In genomic region chr7:81933601-81934266, GRCm38 (mm10) we compare ENCODE assay signal across 8 mouse cellular contexts. TPM values are rescaled to one million over a fixed set of nuclear protein-coding genes. Genes with fewer than 3 reads are reported as not detected.
DNase-seq lines count a peak whose midpoint lies in the region; ATAC-seq and TF ChIP-seq lines count a peak whose summit lies in the region.

No protein-coding gene starts in this region.

- peak overlapping the region; percentile 89 for H3K4me3 ChIP-seq in megakaryocyte, embryonic 14.5 days (replicated peaks)
- H3K4me3 ChIP-seq in intestine, postnatal 0 days (ENCODE audit: low read depth, low read length), result peak overlapping the region; percentile 60
- H3K4me3 ChIP-seq in limb, embryonic 10.5 days, result peak overlapping the region; percentile 88
- H3K4me3 ChIP-seq in midbrain, embryonic 12.5 days, result peak overlapping the region; percentile 97
- peak overlapping the region; percentile 79 for H3K4me3 ChIP-seq in small intestine, adult 2 months (ENCODE audit: low read depth, low read length)

- no peak for ATAC-seq in megakaryocyte, adult 5-6 weeks (ENCODE audit: poor library complexity, severe bottlenecking)
- peak; percentile 53 for ATAC-seq in intestine, postnatal 0 days
- peak; percentile 72 for ATAC-seq in midbrain, embryonic 12.5 days (ENCODE audit: low FRiP score, low read depth)

- peaks cover 13% of the 10 kb centered on the region for H3K4me1 ChIP-seq in megakaryocyte, embryonic 14.5 days
- no peaks in the 10 kb centered on the region for H3K4me1 ChIP-seq in intestine, postnatal 0 days (replicated peaks; ENCODE audit: control insufficient read depth, insufficient read depth, low read length)
- peaks cover 31% of the 10 kb centered on the region for H3K4me1 ChIP-seq in limb, embryonic 10.5 days
- H3K4me1 ChIP-seq in midbrain, embryonic 12.5 days, result peaks cover 31% of the 10 kb centered on the region
- H3K4me1 ChIP-seq in small intestine, adult 2 months (ENCODE audit: control insufficient read depth, insufficient read depth, insufficient read length, low read length), result no peaks in the 10 kb centered on the region

- peak overlapping the region; percentile 72 for H3K9ac ChIP-seq in intestine, postnatal 0 days (ENCODE audit: low read depth, low read length)
- H3K9ac ChIP-seq in midbrain, embryonic 12.5 days (replicated peaks), result peak overlapping the region; percentile 95

- no peak for TF ChIP-seq CTCF in intestine, postnatal 0 days (IDR thresholded peaks at IDR 0.05; ENCODE audit: low read depth)
- TF ChIP-seq CTCF in small intestine, adult 2 months (IDR thresholded peaks at IDR 0.05; ENCODE audit: extremely low read depth, insufficient read length, insufficient replicate concordance, low read depth, low read length), result no peak

- peak overlapping the region; percentile 81 for H3K4me2 ChIP-seq in intestine, postnatal 0 days (replicated peaks; ENCODE audit: low read depth)
- peak overlapping the region; percentile 77 for H3K4me2 ChIP-seq in midbrain, embryonic 12.5 days (replicated peaks)

- peaks cover 74% of the 10 kb centered on the region for H3K27me3 ChIP-seq in megakaryocyte, embryonic 14.5 days (replicated peaks)
- H3K27me3 ChIP-seq in intestine, postnatal 0 days (replicated peaks; ENCODE audit: control insufficient read depth, insufficient read depth, low read length), result peaks cover 32% of the 10 kb centered on the region
- peaks cover 3% of the 10 kb centered on the region; the same call in 1 of the 2 replicates for H3K27me3 ChIP-seq in limb, embryonic 10.5 days (ENCODE audit: low read depth, poor library complexity, severe bottlenecking)
- H3K27me3 ChIP-seq in midbrain, embryonic 12.5 days, result no peaks in the 10 kb centered on the region
- H3K27me3 ChIP-seq in small intestine, adult 2 months (ENCODE audit: control insufficient read depth, insufficient read depth, low read length), result peaks cover 19% of the 10 kb centered on the region

- no peaks in the 10 kb centered on the region for H3K36me3 ChIP-seq in megakaryocyte, embryonic 14.5 days (replicated peaks; ENCODE audit: low read length)
- H3K36me3 ChIP-seq in intestine, postnatal 0 days (ENCODE audit: control insufficient read depth, insufficient read depth), result no peaks in the 10 kb centered on the region
- H3K36me3 ChIP-seq in limb, embryonic 10.5 days, result no peaks in the 10 kb centered on the region
- H3K36me3 ChIP-seq in midbrain, embryonic 12.5 days, result no peaks in the 10 kb centered on the region
- H3K36me3 ChIP-seq in small intestine, adult 2 months (ENCODE audit: control insufficient read depth, insufficient read depth, low read length), result no peaks in the 10 kb centered on the region

- H3K27ac ChIP-seq in intestine, postnatal 0 days (ENCODE audit: low read depth, low read length), result peak overlapping the region; percentile 73
- H3K27ac ChIP-seq in limb, embryonic 10.5 days, result peak overlapping the region; percentile 100
- peak overlapping the region; percentile 98 for H3K27ac ChIP-seq in midbrain, embryonic 12.5 days (replicated peaks)
- H3K27ac ChIP-seq in small intestine, adult 2 months (ENCODE audit: insufficient read depth, low read depth, low read length), result 0 out of 2 replicates have a peak overlapping the region, but pooled peaks have one; percentile 11

- peaks cover 8% of the 10 kb centered on the region; the same call in 1 of the 2 replicates for H3K9me3 ChIP-seq in megakaryocyte, embryonic 14.5 days
- no peaks in the 10 kb centered on the region for H3K9me3 ChIP-seq in intestine, postnatal 0 days (ENCODE audit: control insufficient read depth)
- H3K9me3 ChIP-seq in limb, embryonic 10.5 days (replicated peaks), result no peaks in the 10 kb centered on the region
- H3K9me3 ChIP-seq in midbrain, embryonic 12.5 days, result no peaks in the 10 kb centered on the region

- DNase-seq in embryo, embryonic 11.5 days (ENCODE audit: low read depth, low spot score), result peak; percentile 30
- DNase-seq in heart, adult 11 months, result peak; percentile 96
- peak; percentile 83 for DNase-seq in limb, embryonic 10.5 days (ENCODE audit: low spot score)

- WGBS in intestine, postnatal 0 days, result under 1% methylated on average over 98 of the region's 103 CpGs
- under 1% methylated on average over 102 of the region's 103 CpGs for WGBS in limb, embryonic 10.5 days
- WGBS in midbrain, embryonic 12.5 days, result under 1% methylated on average over 88 of the region's 103 CpGs
- WGBS in small intestine, adult 2 months, result 1% methylated on average over 97 of the region's 103 CpGs

- no peak for TF ChIP-seq POLR2A in small intestine, adult 2 months (IDR thresholded peaks at IDR 0.05; ENCODE audit: low read depth, low read length)

RNA-seq across cellular contexts. Expression of gene Hdgfl3, which starts 0.5 kb away (rescaled TPM):
- 0.57 TPM in 1 of 2 replicates, not detected in the other for polyA plus RNA-seq in megakaryocyte, embryonic 14.5 days (2012; ENCODE audit: insufficient read depth, low replicate concordance)
- 0.02 and 0.16 TPM in 2 replicates for total RNA-seq in megakaryocyte, adult 5-6 weeks (2015)
- total RNA-seq in megakaryocyte, adult 5-6 weeks (2017), result 0.57 and 0.62 TPM in 2 replicates
- 7.1 and 8.3 TPM in 2 replicates for polyA plus RNA-seq in intestine, postnatal 0 days (2015; fragmentation: Nextera tagmentation; extraction: Ambion mirVana)
- polyA plus RNA-seq in limb, embryonic 10.5 days (2016; fragmentation: Nextera tagmentation; extraction: Ambion mirVana), result 24.2 and 29.8 TPM in 2 replicates
- 54.1 and 62.0 TPM in 2 replicates for polyA plus RNA-seq in midbrain, embryonic 12.5 days (2016; fragmentation: Nextera tagmentation; extraction: Ambion mirVana)
- polyA plus RNA-seq in small intestine, adult 2 months (2012; rRNA removed), result 1.0 and 1.3 TPM in 2 replicates

RNA-seq across cellular contexts. Expression of gene Bnc1, which starts 58.4 kb away (rescaled TPM):
- polyA plus RNA-seq in megakaryocyte, embryonic 14.5 days (2012; ENCODE audit: insufficient read depth, low replicate concordance), result not detected in 2 replicates
- total RNA-seq in megakaryocyte, adult 5-6 weeks (2015), result not detected in 2 replicates
- not detected in 2 replicates for total RNA-seq in megakaryocyte, adult 5-6 weeks (2017)
- polyA plus RNA-seq in intestine, postnatal 0 days (2015; fragmentation: Nextera tagmentation; extraction: Ambion mirVana), result 0.76 and 0.93 TPM in 2 replicates
- polyA plus RNA-seq in limb, embryonic 10.5 days (2016; fragmentation: Nextera tagmentation; extraction: Ambion mirVana), result 3.0 and 4.0 TPM in 2 replicates
- 0.27 and 0.42 TPM in 2 replicates for polyA plus RNA-seq in midbrain, embryonic 12.5 days (2016; fragmentation: Nextera tagmentation; extraction: Ambion mirVana)
- polyA plus RNA-seq in small intestine, adult 2 months (2012; rRNA removed), result 0.05 and 0.17 TPM in 2 replicates

Comparison
In these comparisons a context has a peak if more than half of its experiments do, and no peak if none do; other contexts are left out.
1. DNase-seq: peak in every context shown above with its lines; median percentile 96 in heart, adult 11 months; 83 in limb, embryonic 10.5 days; 30 in embryo, embryonic 11.5 days.
2. H3K27ac ChIP-seq: peak in every context shown above with its lines; median percentile 100 in limb, embryonic 10.5 days; 98 in midbrain, embryonic 12.5 days; 73 in intestine, postnatal 0 days; 11 in small intestine, adult 2 months.